Mouse (Mus musculus): ENCODE data around the gene Col6a6. TPM values are rescaled to one million over a fixed set of nuclear protein-coding genes. Genes with fewer than 3 reads are reported as not detected.

The Col6a6 gene
- polyA plus RNA-seq, 1 experiment, result 0.75 TPM

DNA sequence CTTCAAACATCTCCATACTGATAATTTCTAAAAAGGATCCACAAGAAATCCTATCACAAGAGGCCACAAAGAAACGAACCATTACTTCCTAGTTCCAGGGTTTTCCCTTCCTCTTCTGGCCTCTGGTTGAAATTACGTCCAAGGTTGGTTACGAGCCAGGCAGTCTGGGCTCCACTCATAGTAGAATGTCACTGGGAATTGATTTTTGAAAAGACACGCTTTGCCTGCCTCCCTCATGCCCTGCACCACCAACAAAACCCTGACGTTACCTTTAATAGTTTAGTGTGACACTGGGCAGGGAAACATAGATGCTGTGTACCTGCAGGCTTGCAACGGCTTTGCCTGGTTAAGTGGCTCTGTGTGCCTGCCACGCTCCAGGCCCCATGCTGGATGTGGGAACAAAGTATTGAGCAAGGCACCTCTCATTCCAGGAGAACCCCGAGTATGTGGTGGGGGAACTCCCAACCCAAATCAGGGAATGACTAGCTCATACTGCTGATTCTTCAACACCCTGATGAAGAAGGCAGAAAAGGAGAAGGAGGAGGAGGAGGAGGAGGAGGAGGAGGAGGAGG lies 798 bp downstream of the Col6a6 start:
- Histone ChIP-seq H3K4me1 (ENCODE audit: control insufficient read depth, insufficient read depth, insufficient read length, low read length) (no peaks in the 10 kb centered on the region), H3K27ac (replicated peaks; ENCODE audit: low read depth, low read length) (no peak overlapping the region), H3K4me3 (ENCODE audit: insufficient read depth, low read depth, low read length) (no peak overlapping the region)

DNA sequence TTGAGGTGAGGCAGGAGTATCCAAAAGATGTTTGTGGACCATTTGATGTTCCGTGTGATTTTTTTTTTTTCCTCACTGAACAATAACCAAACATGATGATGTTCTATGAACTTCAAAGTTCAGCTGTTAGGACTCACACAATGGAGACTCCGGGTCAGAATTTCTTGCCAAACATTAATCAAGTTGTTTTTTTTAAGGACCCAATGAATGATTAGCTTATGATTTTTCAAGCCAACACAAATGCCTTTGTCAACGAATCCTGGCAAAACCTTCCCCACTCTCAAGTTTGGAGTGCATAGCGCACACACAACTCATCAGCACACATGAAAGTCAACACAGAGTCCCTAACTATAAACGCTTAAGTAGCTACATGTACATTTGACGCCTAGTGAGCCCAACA lies 7.2 kb downstream of the Col6a6 start:
- H3K4me1 ChIP-seq (ENCODE audit: control insufficient read depth, insufficient read depth, insufficient read length, low read length), result no peaks in the 10 kb centered on the region
- H3K4me3 ChIP-seq (ENCODE audit: insufficient read depth, low read depth, low read length), result no peak overlapping the region

DNA sequence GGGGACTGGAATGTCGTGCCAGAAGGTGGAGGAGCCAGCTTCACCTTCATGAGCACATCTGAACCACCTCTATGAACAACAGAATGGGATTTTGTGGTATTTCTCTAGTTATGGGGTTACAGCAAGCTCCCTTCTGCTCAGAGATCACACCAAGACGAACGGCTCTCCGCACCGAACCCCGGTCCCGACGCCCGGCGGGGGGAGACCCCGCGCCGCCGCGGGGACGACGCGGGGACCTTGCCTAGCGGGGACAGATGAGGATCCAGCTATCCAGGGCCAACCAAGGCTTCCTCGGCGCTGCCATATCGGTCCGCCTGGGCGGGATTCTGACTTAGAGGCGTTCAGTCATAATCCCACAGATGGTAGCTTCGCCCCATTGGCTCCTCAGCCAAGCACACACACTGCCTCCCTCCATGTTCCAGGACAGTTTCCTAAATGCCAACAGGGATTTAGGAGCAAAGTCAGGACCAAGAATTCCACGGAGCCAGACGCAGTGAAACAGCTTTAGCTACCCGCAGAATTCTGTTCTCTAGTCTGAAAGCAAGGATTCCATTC lies 8.7 kb downstream of the Col6a6 start:
- H3K4me1 ChIP-seq (ENCODE audit: control insufficient read depth, insufficient read depth, insufficient read length, low read length), result no peaks in the 10 kb centered on the region
- no peak overlapping the region for H3K27ac ChIP-seq (replicated peaks; ENCODE audit: low read depth, low read length)
- H3K4me3 ChIP-seq (ENCODE audit: insufficient read depth, low read depth, low read length), result no peak overlapping the region

More for the DNA sequence above, 7.2 kb downstream of the Col6a6 start:
- no peak overlapping the region for H3K27ac ChIP-seq (replicated peaks; ENCODE audit: low read depth, low read length)

DNA sequence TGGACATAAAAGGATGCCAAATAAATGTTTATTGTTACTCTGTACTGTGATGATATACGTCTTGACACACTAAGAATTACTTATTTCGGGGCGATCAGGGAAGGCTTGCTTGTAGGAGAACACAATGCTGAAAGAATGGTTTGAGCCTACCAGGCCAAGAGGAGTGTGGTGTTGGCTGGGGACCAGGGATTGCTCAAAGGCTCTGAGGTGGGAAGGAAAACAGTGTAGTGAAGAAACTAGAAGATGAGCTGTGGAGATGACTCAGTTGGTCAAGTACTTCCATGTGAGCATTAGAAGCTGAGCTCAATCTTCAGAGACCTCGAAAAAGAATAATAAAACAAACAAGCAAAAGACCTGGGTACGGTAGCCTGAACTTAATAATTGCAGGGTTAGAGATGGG lies 13.5 kb downstream of the Col6a6 start:
- H3K4me3 ChIP-seq (ENCODE audit: insufficient read depth, low read depth, low read length), result no peak overlapping the region
- H3K4me1 ChIP-seq (ENCODE audit: control insufficient read depth, insufficient read depth, insufficient read length, low read length), result no peaks in the 10 kb centered on the region
- H3K27ac ChIP-seq (replicated peaks; ENCODE audit: low read depth, low read length), result no peak overlapping the region

DNA sequence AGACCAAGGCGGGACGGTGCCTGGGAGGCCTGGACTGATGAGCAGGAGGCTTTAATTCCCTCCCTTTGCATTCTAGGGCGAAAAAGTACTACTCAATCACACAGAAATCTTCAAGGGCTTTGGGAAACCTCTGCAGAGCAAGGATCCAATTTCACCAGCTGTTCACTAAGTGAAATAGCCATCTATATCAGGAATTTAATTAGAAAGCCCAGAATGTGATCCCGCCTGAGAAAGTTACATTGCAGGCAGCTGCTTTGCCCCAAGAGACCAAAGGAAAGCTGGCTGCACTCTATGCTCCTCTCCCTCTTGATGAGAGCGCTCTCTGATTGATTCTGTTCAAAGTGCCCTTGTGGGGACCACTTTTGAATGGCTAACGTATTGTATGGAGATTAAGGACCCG lies 16.5 kb downstream of the Col6a6 start:
- H3K4me1 ChIP-seq (ENCODE audit: control insufficient read depth, insufficient read depth, insufficient read length, low read length), result no peaks in the 10 kb centered on the region
- H3K4me3 ChIP-seq (ENCODE audit: insufficient read depth, low read depth, low read length), result no peak overlapping the region
- no peak overlapping the region for H3K27ac ChIP-seq (replicated peaks; ENCODE audit: low read depth, low read length)

DNA sequence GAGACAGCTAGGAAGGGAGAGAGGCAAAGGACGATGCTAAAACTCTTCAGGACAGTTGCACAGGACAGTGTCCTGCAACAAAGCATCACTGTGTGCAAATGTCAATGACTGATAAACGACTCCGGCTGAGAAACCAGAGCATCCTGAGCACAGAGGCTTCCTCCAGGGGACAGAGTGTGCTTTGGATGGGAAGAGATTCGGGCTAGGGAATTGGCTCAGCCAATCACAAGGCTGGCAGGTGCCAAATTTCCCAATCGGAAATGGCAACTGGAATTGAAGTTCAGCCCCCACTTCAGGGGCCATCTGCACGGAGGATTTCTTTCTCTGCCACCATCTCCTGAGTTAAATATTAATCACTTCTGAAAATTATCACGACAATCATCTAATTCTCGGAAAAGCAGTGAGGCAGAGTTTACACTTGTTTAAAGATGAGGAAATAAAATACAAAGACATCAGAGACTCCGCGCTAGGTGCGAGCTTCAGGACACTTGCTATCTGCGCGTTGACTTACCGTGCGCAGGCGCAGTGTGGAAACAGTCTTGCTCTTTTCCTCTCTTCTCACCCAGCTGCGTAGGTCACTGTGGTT lies 18.9 kb downstream of the Col6a6 start:
- Histone ChIP-seq H3K4me1 (ENCODE audit: control insufficient read depth, insufficient read depth, insufficient read length, low read length) (no peaks in the 10 kb centered on the region), H3K27ac (replicated peaks; ENCODE audit: low read depth, low read length) (no peak overlapping the region), H3K4me3 (ENCODE audit: insufficient read depth, low read depth, low read length) (no peak overlapping the region)

DNA sequence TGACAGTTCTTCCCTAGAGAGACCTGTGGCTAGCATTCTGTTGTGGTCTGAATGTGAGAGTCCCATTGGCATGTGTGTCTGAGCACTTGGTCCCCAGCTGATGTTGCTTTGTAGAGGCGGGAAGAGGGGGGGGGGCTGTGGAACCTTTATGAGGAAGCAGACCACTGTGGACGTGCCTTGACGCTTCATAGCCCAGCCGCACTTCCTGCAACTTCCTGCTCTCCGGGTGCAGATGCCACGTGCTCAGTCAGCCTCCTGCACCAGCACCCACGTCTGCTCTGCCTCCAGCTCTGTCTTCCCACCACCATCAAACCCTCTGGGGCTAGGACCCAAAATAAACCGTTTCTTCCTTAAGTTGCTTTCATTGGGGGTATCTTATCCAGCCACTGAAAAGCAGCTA lies 24.5 kb downstream of the Col6a6 start:
- Histone ChIP-seq H3K27ac (replicated peaks; ENCODE audit: low read depth, low read length) (no peak overlapping the region), H3K4me1 (ENCODE audit: control insufficient read depth, insufficient read depth, insufficient read length, low read length) (no peaks in the 10 kb centered on the region), H3K4me3 (ENCODE audit: insufficient read depth, low read depth, low read length) (no peak overlapping the region)

DNA sequence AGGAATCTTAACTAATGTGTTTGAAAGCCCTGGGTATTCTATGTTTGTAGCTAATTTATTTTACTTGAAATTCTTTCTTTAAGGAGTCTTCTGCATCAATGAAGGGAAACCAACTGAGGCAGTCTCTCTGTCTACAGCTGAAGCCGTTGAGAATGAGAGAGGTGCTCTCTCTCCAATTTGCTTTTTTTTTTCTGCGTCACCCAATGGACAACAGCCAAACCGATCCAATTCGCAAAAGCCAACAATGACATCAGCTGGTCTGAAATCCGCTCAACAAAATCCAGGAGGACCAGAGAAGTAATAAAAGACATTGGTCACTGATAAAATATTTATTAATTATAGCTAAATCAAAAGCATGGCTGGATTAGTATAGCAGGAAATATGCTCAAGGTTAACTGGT lies 26.5 kb downstream of the Col6a6 start:
- Histone ChIP-seq H3K4me3 (ENCODE audit: insufficient read depth, low read depth, low read length) (no peak overlapping the region), H3K4me1 (ENCODE audit: control insufficient read depth, insufficient read depth, insufficient read length, low read length) (no peaks in the 10 kb centered on the region), H3K27ac (replicated peaks; ENCODE audit: low read depth, low read length) (no peak overlapping the region)

DNA sequence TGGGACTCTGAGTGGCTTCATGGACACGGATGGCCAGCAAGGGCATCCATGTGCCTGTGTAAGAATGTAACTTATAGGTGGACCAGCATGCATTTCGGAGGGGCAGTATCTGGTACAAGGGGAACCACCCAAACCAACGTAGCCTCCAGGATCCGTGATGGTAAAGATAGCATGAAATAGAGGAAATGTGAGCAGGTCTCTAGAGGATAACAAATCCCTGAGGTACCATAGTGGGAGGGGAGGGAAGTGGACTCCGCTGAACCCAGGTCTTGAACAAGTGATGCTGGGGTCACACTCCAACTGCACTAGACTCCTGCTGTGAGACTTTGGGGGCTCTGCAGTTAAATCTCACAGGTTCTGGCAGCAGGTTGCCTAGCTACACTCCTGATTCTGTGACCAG lies 27.7 kb downstream of the Col6a6 start:
- no peak overlapping the region for H3K27ac ChIP-seq (replicated peaks; ENCODE audit: low read depth, low read length)
- H3K4me3 ChIP-seq (ENCODE audit: insufficient read depth, low read depth, low read length), result no peak overlapping the region
- no peaks in the 10 kb centered on the region for H3K4me1 ChIP-seq (ENCODE audit: control insufficient read depth, insufficient read depth, insufficient read length, low read length)

DNA sequence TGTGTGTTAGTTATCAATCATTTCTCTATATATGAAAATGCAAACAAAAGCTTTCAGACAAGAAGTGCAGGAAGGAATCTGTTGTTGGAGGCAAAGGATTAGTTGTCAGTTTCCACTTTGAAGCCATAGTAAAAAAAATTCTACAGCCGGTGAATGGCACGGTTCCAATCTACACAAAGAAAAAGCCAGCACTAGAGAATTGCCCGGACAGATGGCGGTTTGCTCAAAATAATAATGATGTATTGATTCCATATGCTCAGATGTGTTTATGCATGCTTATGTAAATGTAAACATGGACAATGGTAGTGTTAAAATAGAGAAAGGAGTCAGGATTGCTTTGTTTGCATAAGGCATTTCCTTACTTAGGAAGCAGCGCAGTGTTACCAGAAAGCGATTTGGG lies 31.8 kb downstream of the Col6a6 start:
- no peaks in the 10 kb centered on the region for H3K4me1 ChIP-seq (ENCODE audit: control insufficient read depth, insufficient read depth, insufficient read length, low read length)
- no peak overlapping the region for H3K27ac ChIP-seq (replicated peaks; ENCODE audit: low read depth, low read length)
- no peak overlapping the region for H3K4me3 ChIP-seq (ENCODE audit: insufficient read depth, low read depth, low read length)

DNA sequence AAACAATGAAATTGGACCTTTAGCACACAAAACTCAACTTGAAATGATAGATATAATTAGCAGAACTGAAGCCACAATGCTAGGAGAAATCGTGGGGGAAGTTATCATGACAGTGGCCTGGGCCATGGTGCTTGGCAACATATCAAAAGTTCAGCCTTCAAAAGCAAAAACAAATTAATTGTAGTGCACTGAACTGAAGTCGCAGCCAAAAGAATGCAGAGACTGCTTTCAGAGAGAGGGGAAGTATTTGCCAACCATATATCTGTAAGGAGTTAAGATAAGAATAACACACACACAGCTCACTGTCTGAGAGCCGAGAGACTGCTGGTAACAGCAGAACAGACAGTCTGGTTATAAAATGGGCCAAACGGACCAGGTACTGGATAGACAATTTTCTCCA lies 33.0 kb downstream of the Col6a6 start:
- Histone ChIP-seq H3K4me3 (ENCODE audit: insufficient read depth, low read depth, low read length) (no peak overlapping the region), H3K27ac (replicated peaks; ENCODE audit: low read depth, low read length) (no peak overlapping the region), H3K4me1 (ENCODE audit: control insufficient read depth, insufficient read depth, insufficient read length, low read length) (no peaks in the 10 kb centered on the region)

DNA sequence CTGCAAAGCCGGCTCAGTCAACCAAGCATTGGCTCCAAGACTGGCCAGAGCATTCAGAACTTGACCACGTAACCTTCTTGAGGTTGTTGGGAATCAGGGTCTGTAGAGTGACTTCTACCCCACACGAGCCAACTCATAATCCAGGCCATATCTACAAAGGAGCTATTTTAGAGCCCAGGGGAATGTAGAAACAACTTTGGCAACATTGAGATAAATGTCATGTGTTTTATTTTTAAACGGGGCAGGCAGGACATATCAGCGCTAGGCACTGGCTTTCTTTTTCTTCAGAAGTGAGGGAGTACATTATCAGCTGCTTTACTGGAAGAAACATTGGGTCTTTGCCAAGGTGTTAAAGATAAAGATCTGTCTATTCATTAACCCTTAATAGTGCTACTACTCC lies 36.1 kb downstream of the Col6a6 start:
- no peaks in the 10 kb centered on the region for H3K4me1 ChIP-seq (ENCODE audit: control insufficient read depth, insufficient read depth, insufficient read length, low read length)
- no peak overlapping the region for H3K27ac ChIP-seq (replicated peaks; ENCODE audit: low read depth, low read length)
- no peak overlapping the region for H3K4me3 ChIP-seq (ENCODE audit: insufficient read depth, low read depth, low read length)

DNA sequence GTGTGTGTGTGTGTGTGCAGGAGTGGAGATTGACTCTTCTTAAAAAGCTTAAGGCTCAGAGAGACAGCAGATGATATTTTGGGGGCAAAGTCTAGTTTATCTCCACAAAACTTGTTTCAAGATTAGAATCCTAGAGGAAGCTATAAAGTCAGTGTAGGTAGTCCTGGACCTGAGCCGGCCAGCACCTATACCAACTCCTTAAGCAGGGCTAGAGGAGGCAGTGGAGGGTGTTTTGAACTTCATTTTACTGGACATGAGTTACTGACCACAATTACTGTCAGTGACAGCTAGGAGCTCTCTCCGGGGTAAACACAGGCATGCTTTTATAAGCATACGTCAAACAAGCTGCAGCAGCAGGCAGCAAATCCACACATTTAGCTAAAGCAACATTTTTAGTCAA lies 39.8 kb downstream of the Col6a6 start:
- H3K4me1 ChIP-seq (ENCODE audit: control insufficient read depth, insufficient read depth, insufficient read length, low read length), result no peaks in the 10 kb centered on the region
- H3K27ac ChIP-seq (replicated peaks; ENCODE audit: low read depth, low read length), result no peak overlapping the region
- H3K4me3 ChIP-seq (ENCODE audit: insufficient read depth, low read depth, low read length), result no peak overlapping the region

DNA sequence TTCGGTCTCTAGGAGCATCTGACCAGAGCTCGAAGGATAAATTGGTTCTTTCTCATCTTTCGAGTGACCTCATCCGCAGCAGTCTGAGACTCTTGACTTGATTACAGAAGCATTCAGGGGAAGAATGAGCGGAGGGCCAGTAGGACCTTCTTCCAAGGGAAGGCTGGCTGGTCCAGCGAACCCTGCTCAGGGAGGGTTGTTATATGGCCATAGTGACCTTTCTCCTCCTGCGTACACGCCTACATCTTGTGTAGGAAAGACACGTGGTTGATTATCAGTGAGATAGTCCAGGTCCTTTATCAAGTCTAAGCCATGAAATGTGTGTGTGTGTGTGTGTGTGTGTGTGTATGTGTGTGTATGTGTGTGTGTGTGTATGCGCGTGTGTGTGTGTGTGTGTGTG lies 40.2 kb downstream of the Col6a6 start:
- H3K4me3 ChIP-seq (ENCODE audit: insufficient read depth, low read depth, low read length), result no peak overlapping the region
- H3K27ac ChIP-seq (replicated peaks; ENCODE audit: low read depth, low read length), result no peak overlapping the region
- H3K4me1 ChIP-seq (ENCODE audit: control insufficient read depth, insufficient read depth, insufficient read length, low read length), result no peaks in the 10 kb centered on the region

DNA sequence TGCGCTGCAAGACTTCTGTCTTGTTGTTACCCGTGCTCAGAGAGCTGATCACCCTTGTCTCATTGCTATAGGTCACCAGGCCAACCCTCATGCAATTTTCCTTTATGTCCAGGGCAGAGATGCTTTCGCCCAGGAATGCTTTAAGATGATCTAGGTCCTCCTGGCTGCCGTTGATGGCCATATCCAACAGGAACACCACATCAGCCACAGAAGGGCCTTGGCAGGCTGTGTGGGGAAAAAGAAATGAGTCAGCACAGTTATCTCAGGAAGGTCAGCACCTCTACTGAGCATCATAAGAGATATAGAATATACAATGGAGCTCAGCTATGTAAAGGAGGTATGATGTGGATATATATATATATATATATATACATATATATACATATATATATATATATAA lies 43.9 kb downstream of the Col6a6 start:
- Histone ChIP-seq H3K27ac (replicated peaks; ENCODE audit: low read depth, low read length) (no peak overlapping the region), H3K4me1 (ENCODE audit: control insufficient read depth, insufficient read depth, insufficient read length, low read length) (no peaks in the 10 kb centered on the region), H3K4me3 (ENCODE audit: insufficient read depth, low read depth, low read length) (no peak overlapping the region)

DNA sequence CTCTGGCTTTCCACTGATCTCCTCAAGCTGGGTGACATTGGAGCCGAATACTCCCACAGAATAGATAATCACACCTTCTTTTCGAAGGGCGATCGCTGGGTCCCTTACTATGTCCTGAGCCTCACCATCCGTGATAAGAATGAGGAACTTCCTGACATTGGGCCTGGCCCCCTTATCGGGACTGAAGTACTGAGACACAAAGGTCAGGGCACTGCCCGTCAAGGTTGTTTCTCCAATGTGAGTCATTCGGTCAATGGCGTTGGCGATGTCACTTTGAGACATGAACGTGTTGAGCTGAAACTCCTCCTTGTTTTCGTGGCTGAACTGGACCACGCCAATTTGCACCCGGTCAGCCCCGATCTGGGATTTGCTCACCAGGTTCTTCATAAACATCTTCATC lies 47.3 kb downstream of the Col6a6 start:
- Histone ChIP-seq H3K4me3 (ENCODE audit: insufficient read depth, low read depth, low read length) (no peak overlapping the region), H3K27ac (replicated peaks; ENCODE audit: low read depth, low read length) (no peak overlapping the region), H3K4me1 (ENCODE audit: control insufficient read depth, insufficient read depth, insufficient read length, low read length) (no peaks in the 10 kb centered on the region)
